Mouse (Mus musculus) liver, embryonic 16.5 days (tissue): ENCODE data around the gene Lkaaear1. TPM values are rescaled to one million over a fixed set of nuclear protein-coding genes. Genes with fewer than 3 reads are reported as not detected.
A peak's percentile ranks its signal among the peaks of the same experiment; 100 is the strongest.

Experiments
- ATAC-seq: fragments of 200-750 bp; cut with Nextera tagmentation; 2 replicates; pipeline ENCODE4 v1.8.0; 2017; ENCODE audit warnings: low read depth, mild to moderate bottlenecking, moderate number of reproducible peaks, moderate library complexity
- H3K27ac ChIP-seq: fragments of 300-500 bp; sonication (generic); 2 replicates; pipeline ENCODE4 v1.5.1; 2014; ENCODE audit warnings: mild to moderate bottlenecking, low read length
- H3K27me3 ChIP-seq: fragments of 300-500 bp; sonication (generic); 2 replicates; pipeline ENCODE4 v1.6.1; 2014; ENCODE audit warnings: low read depth, low read length, mixed read lengths; ENCODE audit not compliant: control insufficient read depth, insufficient read depth
- H3K36me3 ChIP-seq: fragments of 300-500 bp; sonication (generic); 2 replicates; pipeline ENCODE4 v1.6.1; 2014; ENCODE audit warnings: mild to moderate bottlenecking; ENCODE audit not compliant: control insufficient read depth, insufficient read depth
- H3K4me1 ChIP-seq: fragments of 300-500 bp; sonication (generic); 2 replicates; pipeline ENCODE4 v1.6.1; 2014; ENCODE audit warnings: low read depth, low read length, mixed read lengths; ENCODE audit not compliant: control insufficient read depth
- H3K4me2 ChIP-seq: fragments of 300-500 bp; sonication (generic); 2 replicates; pipeline ENCODE4 v1.6.1; 2014; ENCODE audit warnings: low read depth, low read length, mixed read lengths
- H3K4me3 ChIP-seq: fragments of 300-500 bp; sonication (generic); 2 replicates; pipeline ENCODE4 v1.5.1; 2014; ENCODE audit warnings: low read depth, mild to moderate bottlenecking, low read length
- H3K9ac ChIP-seq: fragments of 300-500 bp; sonication (generic); 2 replicates; pipeline ENCODE4 v1.6.1; 2014; ENCODE audit warnings: low read depth, low read length
- H3K9me3 ChIP-seq: fragments of 300-500 bp; sonication (generic); replicated peaks from 2 replicates; pipeline ENCODE4 v1.6.1; 2016; ENCODE audit warnings: low read length; ENCODE audit not compliant: control insufficient read depth
- WGBS: fragments of 180-500 bp; shearing (Covaris S2); extraction: QIAGEN DNeasy Blood & Tissue Kit; methylation state at CpG from one replicate; pipeline ENCODE4 v1.1.7; 2014; ENCODE audit not compliant: insufficient replicate concordance; 5-methylcytosine and 5-hydroxymethylcytosine counted together
- polyA plus RNA-seq: library from polyadenylated mRNA; unstranded; fragments of >200 nt; fragmentation: Nextera tagmentation; extraction: Ambion mirVana; gene quantifications from 2 replicates; pipeline ENCODE4 v1.2.1, GENCODE M21; 2015

Lkaaear1 gene
- polyA plus RNA-seq, 1 experiment from 2014 or later = not detected

DNA sequence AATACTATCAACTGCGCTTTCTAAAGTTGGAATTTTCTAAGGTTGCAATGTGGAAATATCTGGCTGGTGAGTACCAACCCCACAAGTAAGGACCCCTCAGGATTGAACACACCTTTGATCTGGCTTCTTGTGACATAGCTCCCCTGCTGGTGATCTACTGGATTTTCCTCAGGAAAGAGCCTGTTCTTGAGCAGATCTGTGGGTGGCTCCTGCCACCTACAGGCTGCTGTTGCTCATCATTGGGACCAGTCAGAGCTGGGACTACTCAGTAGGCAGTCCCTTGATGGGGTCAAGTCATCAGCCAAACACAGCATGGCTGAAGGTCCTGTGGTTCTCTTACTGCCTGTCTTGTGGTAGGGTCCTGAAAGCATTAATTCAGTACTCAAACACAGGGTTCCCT lies 19.5 kb downstream of the Lkaaear1 start:
- 41% methylated on average over 1 of the region's 1 CpGs for WGBS
- H3K9ac ChIP-seq = no peak overlapping the region
- no peak overlapping the region for H3K4me2 ChIP-seq
- H3K4me3 ChIP-seq = no peak overlapping the region
- no peak overlapping the region for H3K27ac ChIP-seq
- H3K4me1 ChIP-seq = peaks cover 8% of the 10 kb centered on the region
- H3K9me3 ChIP-seq = no peaks in the 10 kb centered on the region
- peak; percentile 58 for ATAC-seq
- peaks cover 18% of the 10 kb centered on the region for H3K27me3 ChIP-seq
- no peaks in the 10 kb centered on the region for H3K36me3 ChIP-seq

DNA sequence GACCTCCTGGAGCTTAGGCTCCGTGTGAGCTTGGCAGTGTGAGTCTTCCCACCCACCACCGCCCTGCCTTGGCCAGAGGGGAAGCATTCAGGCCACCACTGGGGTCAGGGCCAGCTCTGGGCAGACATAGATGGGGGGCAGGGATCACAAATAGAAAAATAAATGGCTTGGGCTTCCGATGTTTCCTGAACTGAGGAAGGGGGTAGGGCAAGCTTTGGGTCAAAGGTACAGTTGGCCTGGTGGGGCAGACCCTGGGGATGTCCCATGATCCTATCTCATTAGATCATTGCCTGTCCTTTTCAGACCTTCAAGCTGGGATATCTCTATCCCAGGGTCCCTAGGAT lies 20.5 kb downstream of the Lkaaear1 start:
- Histone ChIP-seq H3K4me1 (peaks cover 8% of the 10 kb centered on the region), H3K4me2 (no peak overlapping the region), H3K27ac (no peak overlapping the region), H3K36me3 (no peaks in the 10 kb centered on the region), H3K9ac (no peak overlapping the region), H3K9me3 (no peaks in the 10 kb centered on the region), H3K4me3 (no peak overlapping the region), H3K27me3 (peaks cover 28% of the 10 kb centered on the region)
- WGBS = 30% methylated on average over 3 of the region's 3 CpGs
- ATAC-seq = 0 out of 2 replicates have a peak, but pooled peaks have one; percentile 15

DNA sequence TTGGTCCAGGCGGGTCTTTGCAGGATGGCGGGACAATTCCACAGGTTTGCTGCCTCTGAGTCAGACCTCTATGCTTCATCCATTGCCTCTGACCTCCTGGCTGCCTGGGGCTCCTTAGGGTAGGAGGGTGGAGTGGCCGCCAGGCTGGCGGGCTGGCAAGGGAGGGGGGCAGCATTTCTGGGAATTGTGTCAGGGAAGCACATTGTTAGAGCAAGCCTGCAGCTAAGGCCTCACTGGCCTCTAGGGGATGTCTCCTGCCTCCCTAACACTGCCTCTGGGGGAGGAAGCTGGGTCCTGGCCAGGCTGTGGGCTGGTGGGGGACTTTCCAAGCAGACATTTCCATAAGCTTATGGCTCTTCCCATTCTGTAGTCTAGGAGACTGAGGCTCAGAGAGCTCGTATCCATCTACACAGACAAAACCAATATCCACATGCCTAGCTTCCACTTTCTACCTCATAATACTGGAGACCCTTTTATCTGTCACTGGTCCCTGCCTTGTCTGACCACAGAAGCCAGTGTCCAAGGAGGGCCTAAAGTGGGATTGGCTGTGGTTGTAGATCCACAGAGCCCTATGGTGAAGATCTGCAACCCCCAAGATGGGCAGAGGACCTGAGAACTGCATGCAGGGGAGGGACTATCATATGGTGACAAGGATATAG lies 21.0 kb downstream of the Lkaaear1 start:
- no peak overlapping the region for H3K4me2 ChIP-seq
- no peak overlapping the region for H3K4me3 ChIP-seq
- peaks cover 33% of the 10 kb centered on the region for H3K27me3 ChIP-seq
- no peak for ATAC-seq
- no peaks in the 10 kb centered on the region for H3K9me3 ChIP-seq
- H3K36me3 ChIP-seq = no peaks in the 10 kb centered on the region
- no peak overlapping the region for H3K9ac ChIP-seq
- peaks cover 8% of the 10 kb centered on the region for H3K4me1 ChIP-seq
- H3K27ac ChIP-seq = no peak overlapping the region
- WGBS = 69% methylated on average over 5 of the region's 5 CpGs

DNA sequence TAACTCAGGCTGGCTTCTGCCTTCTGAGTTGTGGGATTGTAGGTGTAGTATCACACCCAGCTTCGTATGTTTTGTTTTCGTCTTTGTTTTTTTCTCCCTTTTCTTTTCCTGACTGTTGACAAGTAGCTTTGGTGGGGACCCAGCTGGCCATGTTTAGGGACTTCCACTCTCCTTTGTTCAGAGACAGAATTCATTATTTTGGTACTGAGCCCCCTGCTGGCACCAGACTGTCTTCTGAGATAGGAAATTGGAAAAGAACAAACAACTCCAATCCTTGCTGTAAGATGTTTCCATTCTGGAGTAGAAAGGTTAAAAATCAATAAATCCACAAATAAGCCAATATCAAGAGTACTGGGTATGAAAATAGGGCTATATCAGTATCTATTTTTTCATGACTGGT lies 21.8 kb downstream of the Lkaaear1 start:
- no peak overlapping the region for H3K27ac ChIP-seq
- 22% methylated on average over 2 of the region's 2 CpGs for WGBS

DNA sequence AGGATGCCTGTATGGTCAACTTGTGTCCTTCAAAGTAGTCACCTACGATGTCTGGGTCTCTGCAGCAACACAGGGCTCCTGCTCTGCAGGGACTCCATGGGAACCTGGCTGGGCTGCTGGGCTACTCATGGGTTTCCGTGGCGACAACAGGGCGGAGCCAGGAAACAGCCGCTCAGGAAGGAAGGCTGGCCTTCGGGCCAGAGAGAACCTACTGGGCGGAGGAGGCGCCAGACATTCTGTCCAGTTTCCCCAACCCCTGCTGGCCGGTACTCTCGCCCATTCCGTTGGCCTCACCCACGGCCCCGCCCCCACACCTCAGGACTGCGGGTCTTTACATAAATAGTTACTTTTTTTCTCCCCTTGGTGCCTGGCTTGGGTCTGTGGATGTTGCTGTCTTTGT lies 22.8 kb downstream of the Lkaaear1 start:
- 3% methylated on average over 14 of the region's 14 CpGs for WGBS
- Histone ChIP-seq H3K27ac (no peak overlapping the region), H3K27me3 (peaks cover 42% of the 10 kb centered on the region), H3K36me3 (no peaks in the 10 kb centered on the region), H3K9me3 (no peaks in the 10 kb centered on the region), H3K4me1 (peaks cover 3% of the 10 kb centered on the region), H3K4me2 (peak overlapping the region; percentile 42; the same call in 1 of the 2 replicates), H3K9ac (no peak overlapping the region), H3K4me3 (no peak overlapping the region)
- peak; percentile 33 for ATAC-seq

More for the DNA sequence above, 21.8 kb downstream of the Lkaaear1 start:
- Histone ChIP-seq H3K36me3 (no peaks in the 10 kb centered on the region), H3K4me3 (no peak overlapping the region), H3K27me3 (peaks cover 41% of the 10 kb centered on the region), H3K9ac (no peak overlapping the region), H3K4me2 (no peak overlapping the region), H3K9me3 (no peaks in the 10 kb centered on the region), H3K4me1 (peaks cover 8% of the 10 kb centered on the region)
- no peak for ATAC-seq

DNA sequence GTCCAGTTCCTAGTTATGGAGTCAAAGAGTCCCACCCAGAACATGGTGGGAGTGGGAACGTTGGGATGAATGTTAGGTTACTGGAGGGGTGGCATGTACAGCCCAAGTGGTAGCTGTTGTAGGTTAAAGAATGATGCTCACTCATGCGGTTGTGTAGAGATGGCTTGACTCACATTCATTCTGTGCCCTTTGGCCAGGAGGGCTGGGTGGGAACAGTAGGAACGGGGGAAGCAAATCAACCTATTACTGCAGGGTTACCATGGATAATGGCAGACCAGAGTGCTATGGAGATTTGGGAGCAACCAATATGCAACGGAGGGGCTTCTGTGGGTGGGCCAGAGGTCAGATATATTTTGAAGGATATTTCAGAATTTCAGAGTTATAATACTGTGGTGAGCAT lies 23.3 kb downstream of the Lkaaear1 start:
- no peak overlapping the region for H3K4me3 ChIP-seq
- peaks cover 3% of the 10 kb centered on the region for H3K4me1 ChIP-seq
- WGBS = 62% methylated on average over 4 of the region's 4 CpGs
- H3K36me3 ChIP-seq = no peaks in the 10 kb centered on the region
- H3K27me3 ChIP-seq = peaks cover 46% of the 10 kb centered on the region
- H3K9ac ChIP-seq = no peak overlapping the region
- no peak overlapping the region for H3K4me2 ChIP-seq
- ATAC-seq = no peak
- H3K9me3 ChIP-seq = no peaks in the 10 kb centered on the region
- no peak overlapping the region for H3K27ac ChIP-seq

DNA sequence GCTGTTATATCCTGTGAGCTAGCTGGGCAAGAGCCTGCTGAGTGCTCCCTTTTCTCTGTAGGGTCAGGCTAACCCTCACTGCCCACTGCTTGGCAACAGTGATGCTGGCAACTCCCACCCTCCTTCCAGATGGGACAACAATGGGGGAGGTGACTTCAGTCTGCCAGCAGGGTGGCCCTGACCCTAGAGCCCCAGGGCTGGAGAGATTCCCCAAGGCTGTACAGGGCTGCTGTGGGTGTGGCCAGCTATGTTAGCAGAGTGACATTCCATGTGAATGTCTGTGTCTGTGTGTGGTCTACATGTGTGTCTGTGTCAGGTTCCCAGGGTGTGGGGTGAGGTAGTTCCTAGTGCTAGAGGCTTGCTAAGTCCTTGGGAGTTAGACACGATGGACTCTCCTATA lies 24.7 kb downstream of the Lkaaear1 start:
- Histone ChIP-seq H3K27me3 (peaks cover 58% of the 10 kb centered on the region), H3K9me3 (no peaks in the 10 kb centered on the region), H3K9ac (no peak overlapping the region), H3K4me1 (peaks cover 3% of the 10 kb centered on the region), H3K36me3 (no peaks in the 10 kb centered on the region), H3K27ac (no peak overlapping the region), H3K4me3 (no peak overlapping the region), H3K4me2 (no peak overlapping the region)
- 48% methylated on average over 1 of the region's 1 CpGs for WGBS
- ATAC-seq = no peak

DNA sequence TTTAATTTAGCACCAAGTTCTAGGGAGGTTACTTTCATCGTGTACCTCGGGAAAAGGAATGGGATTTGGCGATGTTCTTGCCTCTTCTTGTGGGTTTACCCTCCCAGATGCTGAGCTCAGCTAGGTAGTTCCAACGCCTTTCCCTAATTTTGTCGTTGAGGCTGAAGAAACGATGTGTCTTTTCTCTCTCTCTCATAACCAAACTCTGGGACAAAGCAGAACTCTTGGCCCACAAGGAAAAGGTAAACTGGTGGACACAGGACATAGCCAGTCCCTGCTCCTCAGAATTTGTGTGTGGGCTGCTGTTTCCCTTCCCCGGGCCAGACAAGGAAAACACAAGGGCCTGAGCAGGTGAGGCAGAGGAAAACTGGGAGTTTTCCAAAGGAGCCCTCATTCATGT lies 26.3 kb downstream of the Lkaaear1 start:
- H3K4me2 ChIP-seq = no peak overlapping the region
- no peak for ATAC-seq
- peaks cover 3% of the 10 kb centered on the region for H3K4me1 ChIP-seq
- no peaks in the 10 kb centered on the region for H3K9me3 ChIP-seq
- H3K36me3 ChIP-seq = no peaks in the 10 kb centered on the region
- no peak overlapping the region for H3K9ac ChIP-seq
- 25% methylated on average over 7 of the region's 7 CpGs for WGBS
- H3K27me3 ChIP-seq = peaks cover 58% of the 10 kb centered on the region
- no peak overlapping the region for H3K27ac ChIP-seq
- H3K4me3 ChIP-seq = no peak overlapping the region

DNA sequence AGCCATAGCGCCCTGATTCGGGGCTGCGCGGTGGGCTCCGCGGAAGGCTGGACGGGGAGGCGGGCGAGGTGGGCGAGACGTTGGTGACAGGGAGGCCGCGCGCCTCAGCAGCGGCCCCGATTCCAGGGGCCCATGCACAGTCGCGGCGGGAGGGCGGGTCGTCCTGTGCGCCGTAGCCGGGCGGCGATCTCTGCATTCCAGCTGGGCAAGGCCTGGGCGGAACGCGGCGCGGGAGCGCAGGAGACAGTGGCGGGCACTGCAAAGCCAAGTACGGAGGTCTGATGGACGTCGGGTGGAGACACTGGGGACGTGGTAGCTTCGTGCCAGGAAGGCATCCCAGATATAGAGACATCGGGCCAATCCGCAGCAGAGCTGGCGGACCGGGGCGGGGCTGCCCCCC lies 26.9 kb downstream of the Lkaaear1 start, which contains the start of gene Sox18:
TSS of gene Sox18 (minus strand) at position 315 of the 400 bp plus-strand sequence.
- Histone ChIP-seq H3K4me2 (peak within 1 kb of the TSS; percentile 39), H3K9me3 (no peaks in the 10 kb centered on the region), H3K9ac (no peak within 1 kb of the TSS), H3K27ac (no peak within 1 kb of the TSS), H3K4me1 (peaks cover 3% of the 10 kb centered on the region), H3K27me3 (peaks cover 58% of the 10 kb centered on the region), H3K4me3 (peak within 1 kb of the TSS; percentile 45), H3K36me3 (no peaks in the 10 kb centered on the region)
- WGBS = 1% methylated on average over 40 of the region's 43 CpGs
- ATAC-seq = peak; percentile 30; the same call in 1 of the 2 replicates
